Mouse (Mus musculus) frontal cortex, postnatal 36 days (tissue): ENCODE results near the gene Srms.
A peak's percentile ranks its signal among the peaks of the same experiment; 100 is the strongest.
"Not testable (repeated sequence)": the region's sequence is repeated elsewhere in the genome, so short reads cannot be mapped to it uniquely, and the experiment has no call there.

Experiments
- DNase-seq, 2 experiments: peaks; one replicate each; pipeline ENCODE4 v3.0.0; 2022; ENCODE audit warnings: low spot score in 2 of 2

Srms gene

DNA sequence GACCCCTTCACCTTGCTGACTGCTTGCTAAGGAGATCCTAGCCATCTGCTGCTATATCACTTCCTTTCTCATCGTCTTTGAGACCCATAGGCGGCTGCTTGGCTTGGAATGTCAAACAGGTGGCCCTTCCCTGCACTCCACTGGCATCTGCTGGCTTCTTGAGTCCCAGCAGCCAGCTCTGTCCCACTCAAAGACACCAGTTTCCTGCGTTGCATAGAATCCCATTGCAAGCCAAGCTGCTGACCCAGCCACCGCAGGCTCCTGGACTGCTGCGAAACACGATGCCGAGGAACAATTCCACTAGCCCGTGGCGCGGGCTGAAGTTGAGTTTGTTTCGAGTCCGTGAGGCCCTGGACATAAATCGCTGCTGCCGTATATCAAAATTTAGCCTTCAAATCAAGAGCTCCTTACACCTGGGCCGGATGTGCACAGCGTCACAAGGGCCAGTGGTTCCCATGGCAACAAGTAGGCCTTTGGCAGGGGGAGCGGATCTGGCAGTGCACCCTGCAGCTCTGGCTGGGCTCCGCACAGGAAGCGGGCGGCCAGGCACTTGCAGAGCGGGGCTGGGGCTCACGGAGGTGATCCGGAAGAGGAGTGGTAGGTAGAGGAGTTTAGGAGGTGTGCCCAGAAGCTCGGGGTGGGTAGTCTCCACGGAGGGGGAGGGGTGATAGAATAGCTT lies 6.7 kb upstream of the Srms start, which contains the start of gene Fndc11:
TSS of gene Fndc11 (plus strand) at position 476 of the 679 bp plus-strand sequence.
- DNase-seq, result peak; percentile 28 to 44

DNA sequence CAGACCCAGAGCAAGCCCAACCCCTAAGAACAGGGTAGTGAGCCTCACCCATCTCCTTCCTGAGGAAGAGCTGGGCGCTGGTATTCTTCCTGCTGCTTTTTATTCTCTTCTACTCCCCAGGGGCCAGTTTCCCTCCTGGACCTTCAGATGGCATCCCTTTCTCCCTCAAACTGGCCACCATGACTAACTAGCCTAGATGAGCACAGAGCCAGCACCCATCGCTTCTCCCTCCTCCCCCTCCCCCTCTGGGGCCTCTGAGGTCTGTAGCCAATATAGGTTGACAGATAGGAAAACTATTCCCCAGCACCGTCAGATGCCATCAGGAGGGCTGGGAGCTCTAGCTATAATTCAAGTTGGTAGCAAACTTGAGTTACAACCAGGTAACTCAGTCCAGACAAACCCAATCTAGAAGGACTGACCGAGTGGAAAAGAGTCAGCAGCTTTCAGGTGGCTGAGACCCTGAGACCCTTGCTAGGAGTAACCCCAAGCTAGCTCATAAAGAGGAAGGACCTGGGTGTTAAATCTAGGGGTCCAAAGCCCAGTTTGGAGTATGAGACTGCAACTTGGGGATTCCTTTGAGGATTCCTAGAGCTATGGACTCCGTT lies 6.0 kb upstream of the Srms start:
- no peak for DNase-seq

DNA sequence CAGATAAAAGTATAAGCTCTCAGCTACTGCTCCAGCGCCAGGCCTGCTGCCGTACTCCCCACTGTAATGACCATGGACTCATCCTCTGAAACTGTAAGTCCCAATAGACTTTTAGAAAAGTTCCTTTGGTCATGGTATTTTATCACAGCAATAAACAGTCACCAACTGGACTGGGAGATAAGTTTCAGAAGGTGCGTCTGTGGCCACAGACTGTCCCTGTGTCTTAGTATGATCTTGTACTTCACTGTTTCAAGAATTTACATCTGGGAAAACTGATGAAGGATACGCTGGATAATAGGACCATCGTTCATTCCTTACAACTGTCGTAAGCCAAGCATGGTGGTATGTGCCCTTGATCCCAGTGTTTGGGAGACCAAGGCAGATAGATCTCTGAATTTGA lies 3.1 kb upstream of the Srms start:
- DNase-seq, result no peak

DNA sequence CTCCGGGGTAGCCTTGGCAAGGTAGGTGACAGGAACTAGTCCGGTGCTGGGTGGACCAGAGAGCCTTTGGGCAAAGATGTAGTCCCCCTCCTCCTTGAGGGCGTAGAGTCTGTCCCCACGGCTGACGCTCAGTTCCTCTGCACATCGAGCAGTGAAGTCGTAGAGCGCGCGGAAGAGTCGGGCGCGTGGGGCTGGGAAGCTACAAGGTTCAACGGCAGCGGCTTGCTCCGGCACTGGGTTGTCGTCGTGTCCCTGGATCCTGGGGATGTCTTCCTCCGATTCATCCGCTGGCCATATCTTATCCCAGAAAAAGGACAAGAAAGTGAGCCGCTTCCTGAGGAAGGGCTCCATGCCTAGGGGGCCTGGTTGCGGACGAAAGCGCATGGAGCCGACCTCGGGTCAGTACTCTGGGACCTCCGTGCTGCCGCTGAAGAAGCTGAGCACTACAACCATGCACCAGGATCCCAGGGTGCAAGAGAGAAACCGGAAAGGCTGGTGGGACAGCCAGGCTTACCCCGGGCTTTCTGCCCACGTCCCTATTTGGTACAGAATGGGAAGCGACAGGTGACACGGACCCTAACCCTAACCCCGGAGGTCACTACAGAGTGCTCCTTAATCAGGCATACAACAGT lies 480 bp downstream of the Srms start:
- DNase-seq, result no peak

DNA sequence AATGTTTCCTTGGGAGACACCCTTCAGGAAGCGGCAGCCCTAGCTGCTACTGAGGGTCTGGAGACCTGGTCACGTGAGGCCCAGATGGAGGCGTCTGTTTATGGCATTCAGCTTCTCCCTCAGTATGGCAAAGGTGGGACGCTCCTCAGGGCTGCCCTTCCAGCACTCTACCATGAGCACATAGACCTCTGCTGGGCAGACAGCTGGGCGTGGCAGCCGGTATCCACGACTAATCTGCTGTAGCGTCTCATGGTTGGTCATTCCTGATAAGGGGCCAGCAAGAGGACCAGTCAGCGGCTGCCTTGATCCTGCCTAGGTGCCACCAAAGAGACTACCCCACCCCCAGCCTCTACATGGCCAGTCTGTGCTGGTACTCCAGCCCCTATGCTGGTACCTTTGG lies 6.9 kb downstream of the Srms start:
- no peak for DNase-seq

DNA sequence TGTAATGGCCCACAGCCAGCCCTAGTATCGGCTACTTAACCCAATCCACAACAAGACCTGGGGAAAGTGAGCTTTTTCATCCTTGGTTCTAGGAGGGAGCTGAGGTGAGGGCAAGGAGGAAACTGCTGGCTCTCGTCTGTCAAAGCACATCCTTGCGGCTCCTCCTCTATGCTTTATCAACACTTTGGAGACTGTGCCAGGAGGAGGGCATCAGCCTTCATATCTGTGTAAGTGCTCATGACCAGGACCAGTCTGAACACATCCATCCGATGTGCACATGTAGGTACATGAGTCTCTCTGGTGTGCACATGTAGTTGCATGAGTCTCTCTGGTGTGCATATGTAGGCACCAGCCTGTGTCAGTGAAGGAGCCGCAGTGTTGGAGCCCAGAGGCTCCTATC lies 7.3 kb downstream of the Srms start:
- no peak for DNase-seq

DNA sequence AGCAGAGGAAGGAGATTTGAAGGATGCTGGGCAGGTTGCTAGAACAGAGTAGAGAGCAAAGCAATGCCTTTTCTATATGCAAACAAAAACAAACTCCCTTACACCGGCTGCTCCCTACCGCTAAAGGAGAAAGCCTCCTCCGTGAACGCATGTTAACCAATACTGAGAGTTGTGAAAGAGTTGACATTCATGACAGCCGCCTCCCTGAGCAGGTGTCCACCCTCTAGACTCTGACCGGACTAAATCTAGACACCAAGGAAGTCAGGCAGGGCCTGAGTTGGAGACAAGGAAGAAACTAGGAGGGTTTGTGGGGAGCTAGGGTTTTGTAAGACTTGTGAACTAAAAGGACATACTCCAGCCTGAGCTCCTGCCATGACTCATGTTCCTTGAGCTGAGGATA lies 10.1 kb downstream of the Srms start:
- no peak for DNase-seq

DNA sequence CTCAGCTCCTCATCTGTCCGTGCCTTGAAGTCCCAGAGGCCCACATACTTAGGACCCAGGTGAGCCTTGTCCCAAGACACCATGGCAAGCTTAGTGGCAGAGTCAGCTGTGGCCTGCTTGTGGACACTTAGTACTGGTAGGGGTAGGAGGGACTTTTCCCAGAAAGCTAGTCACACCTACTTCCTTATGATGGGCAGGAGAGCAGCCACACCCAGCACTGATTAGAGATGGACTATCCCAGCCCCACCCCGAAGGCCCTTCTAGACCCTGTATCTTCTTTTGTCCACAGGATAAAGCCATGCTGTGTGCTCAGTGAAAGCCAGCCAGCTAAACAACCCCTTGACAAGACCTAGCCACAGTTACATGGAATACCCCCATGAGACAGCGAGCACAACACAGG lies 10.6 kb downstream of the Srms start, which contains the start of gene Ptk6:
TSS of gene Ptk6 (minus strand) at position 368 of the 400 bp plus-strand sequence.
- DNase-seq, result no peak

DNA sequence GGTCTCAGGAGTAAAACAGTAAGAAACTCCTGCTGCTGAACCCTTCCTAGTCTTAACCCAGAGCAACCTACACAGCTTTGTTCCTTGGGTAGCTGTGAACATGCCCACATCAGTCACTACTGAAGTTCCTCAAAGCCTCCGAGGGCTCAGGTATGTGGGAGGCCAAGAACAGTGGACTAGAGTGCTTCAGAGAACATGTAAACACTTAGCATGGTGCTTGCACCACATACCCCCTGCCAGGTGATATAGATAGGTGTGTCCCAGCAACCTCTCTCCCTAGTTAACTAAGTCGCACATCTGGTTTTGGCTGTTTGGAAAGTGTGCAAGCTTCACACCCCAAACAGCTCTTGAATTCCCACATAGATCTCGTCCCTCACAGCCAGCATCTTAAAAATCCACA lies 11.4 kb downstream of the Srms start:
- DNase-seq, result no peak

DNA sequence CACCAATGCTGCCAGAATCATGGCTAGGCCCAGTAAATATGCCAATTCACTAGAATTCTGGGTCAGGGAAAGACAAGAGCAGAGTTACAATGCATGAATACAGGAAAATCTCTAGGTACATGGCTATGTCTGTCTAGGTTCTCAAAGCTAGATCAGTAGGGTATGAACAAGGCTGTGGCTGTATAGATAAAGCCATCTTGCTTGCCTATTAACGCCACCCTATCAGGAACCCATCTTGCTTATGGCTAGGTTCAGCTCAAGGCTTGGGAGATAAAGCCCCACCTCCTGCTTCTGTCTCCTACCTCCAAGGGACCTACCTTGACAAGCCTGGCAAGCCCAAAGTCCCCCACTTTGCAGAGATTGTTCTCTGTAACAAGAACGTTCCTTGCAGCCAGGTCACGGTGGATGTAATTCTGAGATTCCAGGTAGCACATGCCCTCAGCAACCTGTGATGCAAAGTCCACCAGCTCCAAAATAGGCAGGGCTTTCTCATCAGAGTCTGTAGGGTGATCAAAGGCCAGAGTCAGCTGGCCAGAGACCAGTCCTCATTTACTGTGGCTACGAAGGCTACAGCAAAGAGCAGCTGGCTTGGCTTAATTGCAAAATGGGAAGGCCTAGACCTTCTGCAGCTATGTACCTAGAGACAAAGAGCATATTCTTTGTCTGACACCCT lies 16.2 kb downstream of the Srms start:
- no peak for DNase-seq

DNA sequence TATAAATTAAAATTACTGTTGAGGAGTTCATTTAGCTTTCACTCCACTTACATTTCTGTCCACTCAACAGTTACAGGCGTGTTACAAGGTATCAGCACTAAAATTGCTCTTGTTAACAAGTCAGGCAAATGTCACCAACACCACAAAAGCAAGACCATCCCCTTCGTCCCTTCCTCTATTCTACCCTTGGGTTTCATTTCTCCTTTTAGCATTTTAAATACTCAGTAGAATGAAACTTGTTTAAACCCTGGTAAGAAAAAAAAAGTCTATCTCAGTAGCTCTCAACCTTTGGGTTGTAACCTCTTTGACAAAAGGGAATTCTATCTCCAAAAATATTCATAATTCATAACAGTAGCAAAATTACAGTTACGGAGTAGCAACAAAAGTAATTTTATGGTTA lies 19.9 kb downstream of the Srms start:
- no peak for DNase-seq

DNA sequence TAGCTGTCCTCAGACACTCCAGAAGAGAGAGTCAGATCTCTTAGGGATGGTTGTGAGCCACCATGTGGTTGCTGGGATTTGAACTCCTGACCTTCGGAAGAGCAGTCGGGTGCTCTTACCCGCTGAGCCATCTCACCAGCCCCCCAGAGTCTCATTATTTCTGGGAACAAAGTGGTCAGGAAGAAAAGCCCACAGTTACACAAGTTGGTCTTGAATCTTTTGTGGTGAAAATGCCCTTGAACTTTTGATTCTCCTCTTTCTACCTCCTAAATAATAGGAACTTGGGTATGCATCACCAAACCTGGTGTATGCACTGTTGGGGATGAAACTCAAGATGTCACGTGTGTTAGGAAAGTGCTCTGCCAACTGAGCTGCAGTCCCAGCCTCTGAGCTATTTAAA lies 21.0 kb downstream of the Srms start:
- DNase-seq, result no peak

DNA sequence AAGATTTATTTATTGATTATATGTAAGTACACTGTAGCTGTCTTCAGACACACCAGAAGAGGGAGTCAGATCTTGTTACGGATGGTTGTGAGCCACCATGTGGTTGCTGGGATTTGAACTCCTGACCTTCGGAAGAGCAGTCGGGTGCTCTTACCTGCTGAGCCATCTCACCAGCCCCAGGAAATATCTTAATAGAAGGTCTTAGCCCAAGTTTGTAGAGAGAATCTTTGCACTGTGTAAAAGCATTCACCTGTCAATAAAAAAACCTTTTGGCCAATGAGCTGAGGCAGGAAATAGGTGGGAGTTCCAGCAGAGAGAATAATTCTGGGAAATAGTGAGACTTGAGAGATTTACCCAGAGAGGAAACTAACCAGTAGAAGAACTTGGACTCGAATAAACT lies 21.6 kb downstream of the Srms start:
- DNase-seq, result not testable (repeated sequence)

DNA sequence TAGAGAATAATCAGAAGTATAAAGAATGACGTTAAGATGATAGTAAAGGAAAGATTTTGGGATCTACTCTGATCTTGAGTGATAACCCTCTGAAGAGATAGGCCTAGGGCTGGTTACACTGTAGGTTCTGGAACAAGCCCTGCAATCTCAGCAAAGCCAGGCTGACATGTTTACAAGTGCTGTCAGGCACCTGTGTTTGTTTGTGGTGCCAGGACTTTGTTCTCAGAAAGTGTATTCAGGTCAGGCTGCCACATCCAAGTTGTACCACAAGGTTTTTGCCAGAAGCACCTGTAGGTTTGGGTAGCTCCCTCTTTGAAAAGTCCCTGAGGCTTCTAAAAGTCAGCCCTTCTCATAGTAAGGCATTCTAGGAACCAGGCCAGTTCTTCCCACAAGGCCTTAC lies 23.7 kb downstream of the Srms start:
- no peak for DNase-seq

DNA sequence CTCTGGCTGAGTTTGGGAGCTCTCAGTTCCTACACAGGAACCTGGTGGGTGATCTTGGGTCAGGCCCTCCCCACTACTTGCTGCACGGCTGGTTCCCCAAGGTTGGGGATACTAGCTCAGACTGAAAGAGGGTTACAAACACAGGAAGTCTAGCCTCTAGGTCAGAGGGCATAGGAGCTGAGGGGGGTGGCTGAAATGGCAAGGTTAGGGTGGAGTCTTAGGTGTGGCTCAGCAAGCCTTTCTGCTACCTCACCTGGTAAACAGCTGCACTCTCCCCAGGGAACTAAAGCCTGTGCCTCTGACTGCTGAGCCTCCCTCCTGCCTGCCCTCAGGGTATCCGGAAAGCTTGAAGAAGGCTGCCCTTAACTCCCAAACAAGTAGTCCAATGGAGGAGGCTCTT lies 24.3 kb downstream of the Srms start:
- no peak for DNase-seq

DNA sequence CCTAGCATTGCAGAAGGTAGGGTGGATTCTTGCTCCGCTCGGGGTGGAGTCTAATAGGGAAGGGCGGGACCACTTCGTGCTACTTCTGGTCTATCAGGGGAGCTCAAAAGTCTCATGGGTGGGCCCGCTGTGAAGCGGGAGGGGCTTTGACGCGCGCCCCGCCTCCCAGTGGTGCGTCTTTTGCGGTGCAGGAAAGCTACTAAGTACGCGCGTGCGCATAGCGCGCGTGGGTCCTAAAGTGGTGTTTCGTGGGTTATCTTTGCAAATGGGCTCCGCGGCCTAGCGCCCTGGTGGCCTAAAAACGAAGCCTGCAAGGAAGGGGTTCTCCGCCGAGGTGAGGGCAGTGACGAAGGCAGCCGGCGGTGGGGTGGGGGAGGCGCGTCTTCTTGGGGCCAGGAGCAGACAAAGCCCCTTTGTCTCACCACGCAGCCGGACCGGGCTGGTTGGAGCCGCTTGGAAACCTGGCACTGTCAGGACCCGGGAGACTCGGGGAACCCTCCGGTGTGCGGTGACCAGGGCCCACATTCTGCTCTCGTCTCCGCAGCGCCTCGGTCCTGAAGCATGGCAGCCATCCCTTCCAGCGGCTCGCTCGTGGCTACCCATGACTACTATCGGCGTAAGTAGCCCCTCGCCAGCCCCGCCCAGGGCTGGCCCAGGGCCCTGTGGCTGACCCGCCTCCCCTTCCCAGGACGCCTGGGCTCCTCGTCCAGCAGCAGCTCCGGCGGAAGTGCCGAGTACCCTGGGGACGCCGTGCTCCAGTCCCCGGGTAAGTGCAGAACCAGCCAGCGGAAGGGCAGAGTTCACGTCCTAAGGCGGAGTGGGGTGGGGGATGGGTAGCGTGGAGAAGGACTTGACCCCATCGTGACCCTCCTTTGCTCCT lies 25.6 kb downstream of the Srms start, which contains the start of gene Ppdpf:
TSS of gene Ppdpf (plus strand) at position 127 of the 880 bp plus-strand sequence.
- DNase-seq, result peak; percentile 94 to 95

DNA sequence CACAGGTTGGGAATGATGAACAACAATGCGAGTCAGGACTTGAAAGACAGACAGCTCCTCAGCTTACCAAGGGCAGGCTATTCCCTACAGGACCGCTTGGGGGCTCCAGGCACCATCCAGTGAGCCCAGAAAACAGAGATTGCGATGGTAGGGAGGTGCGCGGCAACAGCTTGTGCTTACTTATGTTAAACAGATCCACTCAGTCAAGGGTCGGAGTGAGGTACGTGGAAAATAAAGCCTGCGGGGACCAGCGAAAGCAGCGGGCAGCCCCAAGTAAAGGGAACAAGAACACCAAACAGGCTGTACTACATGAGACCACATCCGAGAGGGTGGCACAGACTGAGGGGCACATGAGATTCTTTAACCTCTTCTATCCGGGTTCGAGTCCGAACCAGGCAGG lies 26.4 kb downstream of the Srms start:
- peak; percentile 85 to 91 for DNase-seq

DNA sequence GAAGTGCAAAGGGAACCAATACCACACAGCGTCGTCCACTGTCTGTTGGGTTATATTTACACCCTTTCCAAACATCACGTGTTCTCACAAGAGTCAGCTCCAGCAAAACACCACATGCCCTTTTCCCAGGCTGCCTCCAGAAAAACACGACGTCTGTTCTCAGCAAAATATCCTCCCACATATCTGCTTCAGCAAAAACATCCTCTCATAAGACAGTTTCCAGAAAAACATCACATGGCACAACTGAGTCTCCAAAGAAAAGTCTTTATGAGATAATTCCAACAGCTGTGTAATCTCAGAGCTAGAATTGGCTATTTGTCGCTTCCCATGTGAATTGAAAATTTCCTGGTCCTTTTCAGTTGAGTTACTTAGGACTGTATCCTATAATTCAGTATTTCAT lies 32.1 kb downstream of the Srms start:
- peak in 1 of 2 experiments; percentile 31 for DNase-seq

DNA sequence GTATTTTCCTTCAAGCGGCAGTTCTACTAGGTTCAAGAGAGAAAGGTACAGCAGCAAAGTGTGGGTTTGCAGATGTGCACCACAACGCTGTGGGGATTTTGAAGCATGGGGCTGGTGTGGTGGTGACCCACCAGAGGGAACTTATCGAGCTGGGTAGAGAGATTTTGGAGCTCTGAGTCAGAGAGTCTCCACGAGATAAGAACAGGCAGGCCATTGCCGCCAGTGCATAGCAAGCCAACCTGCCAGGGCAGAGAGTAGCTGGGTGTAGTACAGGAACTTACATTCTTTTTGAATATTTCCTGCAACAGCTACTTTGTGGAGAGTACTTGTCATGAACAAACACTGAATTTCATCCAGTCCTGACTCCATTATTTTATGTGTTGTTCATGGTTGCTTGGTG lies 34.5 kb downstream of the Srms start:
- DNase-seq, result no peak

DNA sequence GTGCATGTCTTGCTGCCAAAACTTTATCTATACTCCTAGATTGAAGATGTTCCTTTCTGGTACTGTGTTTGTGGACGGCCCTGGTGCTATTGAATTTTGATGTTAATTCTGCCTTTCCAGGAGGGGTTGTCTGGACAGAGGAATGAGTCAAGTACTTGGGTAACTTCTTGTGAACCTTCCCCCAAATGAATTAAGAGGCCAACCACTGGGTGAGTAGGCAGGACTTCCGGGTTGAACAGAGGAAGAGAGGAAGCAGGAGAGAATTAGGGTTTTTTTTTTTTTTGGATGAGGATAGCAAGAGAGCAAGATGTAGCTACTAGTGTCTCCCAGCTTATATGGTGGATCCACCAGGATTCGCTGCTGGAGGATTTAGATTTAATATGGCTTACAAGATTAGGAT lies 35.0 kb downstream of the Srms start:
- DNase-seq, result no peak

DNA sequence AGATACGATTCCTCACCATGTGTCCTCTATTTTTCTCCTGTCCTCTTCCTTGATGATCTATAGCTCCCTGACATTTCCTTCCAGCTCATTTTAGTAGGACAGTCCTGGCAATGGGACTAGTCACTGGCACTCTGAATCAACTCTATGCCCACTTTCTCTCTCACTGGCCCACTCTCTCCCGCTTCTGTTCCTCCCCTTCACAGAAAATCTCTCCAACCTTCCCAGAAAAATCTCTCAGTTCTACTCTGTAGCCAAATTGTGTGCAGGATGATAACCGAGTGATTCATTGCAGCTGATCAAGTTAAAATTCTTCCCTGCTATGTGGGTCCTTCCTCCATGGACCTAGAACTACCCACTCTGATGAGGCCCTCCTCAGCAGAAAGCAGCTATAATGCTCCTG lies 38.3 kb downstream of the Srms start:
- no peak for DNase-seq

DNA sequence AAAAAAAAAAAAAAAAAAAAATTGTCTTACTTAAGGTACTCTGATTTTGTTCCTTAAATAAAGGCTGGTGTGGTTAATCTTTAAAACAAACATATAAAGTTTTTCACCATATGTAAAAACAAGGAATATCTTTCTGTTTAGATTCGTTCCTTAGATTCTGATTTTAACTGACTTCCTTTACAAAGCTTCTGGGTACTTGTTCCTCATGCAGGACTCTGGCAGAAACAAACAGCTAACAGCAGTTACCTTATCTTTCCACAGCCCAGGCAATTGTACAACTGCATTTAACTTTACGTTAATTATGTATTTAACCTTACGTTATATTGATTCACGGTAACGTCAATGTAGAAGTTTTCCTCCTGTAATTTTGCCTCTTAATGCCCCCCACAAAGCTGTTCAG lies 46.5 kb downstream of the Srms start:
- no peak for DNase-seq
